Mouse (Mus musculus) liver, embryonic 16.5 days (tissue): Measurements from ENCODE around the gene Mrgprd. TPM values are rescaled to one million over a fixed set of nuclear protein-coding genes. Genes with fewer than 3 reads are reported as not detected.

Experiments used
- polyA plus RNA-seq: library from polyadenylated mRNA; unstranded; fragments of >200 nt; fragmentation: Nextera tagmentation; extraction: Ambion mirVana; gene quantifications from 2 replicates; pipeline ENCODE4 v1.2.1, GENCODE M21; 2015

Mrgprd gene
- polyA plus RNA-seq, 1 experiment from 2014 or later, result not detected

Other genes with a start within 250 kb of the Mrgprd start
- 0.19 TPM in 1 of 2 replicates, not detected in the other for gene 1810010D01Rik, start 106.7 kb upstream of the Mrgprd start, polyA plus RNA-seq
- 2.3 and 2.4 TPM in 2 replicates for gene Tpcn2, start 30.8 kb upstream of the Mrgprd start, polyA plus RNA-seq
- 0.28 TPM in 1 of 2 replicates, not detected in the other for gene Mrgprf, start 14.0 kb upstream of the Mrgprd start, polyA plus RNA-seq